Mouse (Mus musculus) ES-E14 (cell line): ENCODE results near the gene Tsen2.

Experiments
- CHD2 ChIP-seq: IDR thresholded peaks from 2 replicates; pipeline ENCODE4 v1.6.1; 2014; ENCODE audit warnings: mild to moderate bottlenecking, low read depth, low read length, inconsistent platforms
- ZC3H11A ChIP-seq: IDR thresholded peaks from 2 replicates; pipeline ENCODE4 v1.6.1; 2012; ENCODE audit warnings: low read depth, mild to moderate bottlenecking, inconsistent platforms, low read length, borderline replicate concordance
- ZNF384 ChIP-seq: IDR thresholded peaks from 2 replicates; pipeline ENCODE4 v1.6.1; 2012; ENCODE audit warnings: low read depth, low read length, inconsistent platforms

- no peak for TF ChIP-seq ZC3H11A
- TF ChIP-seq CHD2, result no peak
- no peak for TF ChIP-seq ZNF384
These were observed 65.8 kb downstream of the Tsen2 start for GRCm38 (mm10) chr6:115610301-115610700.
